Mouse (Mus musculus) ES-Bruce4 (cell line): ENCODE measurements at regions not wholly inside any gene's neighbourhood (a gene's known extent, or its start where the extent isn't known, plus 50 kb on each side); places are given as distances from the start of the nearest gene placed in this dataset.

Experiments
- CTCF ChIP-seq: IDR thresholded peaks from one replicate; pipeline ENCODE4 v1.8.1; 2011; ENCODE audit warnings: low read depth, low read length
- EP300 ChIP-seq: IDR thresholded peaks from 2 replicates; pipeline ENCODE4 v1.6.1; 2011; ENCODE audit warnings: low read depth, low read length; ENCODE audit not compliant: insufficient read depth
- POLR2A ChIP-seq: IDR thresholded peaks from one replicate; pipeline ENCODE4 v1.8.1; 2011; ENCODE audit warnings: low read length; ENCODE audit not compliant: insufficient read depth

DNA sequence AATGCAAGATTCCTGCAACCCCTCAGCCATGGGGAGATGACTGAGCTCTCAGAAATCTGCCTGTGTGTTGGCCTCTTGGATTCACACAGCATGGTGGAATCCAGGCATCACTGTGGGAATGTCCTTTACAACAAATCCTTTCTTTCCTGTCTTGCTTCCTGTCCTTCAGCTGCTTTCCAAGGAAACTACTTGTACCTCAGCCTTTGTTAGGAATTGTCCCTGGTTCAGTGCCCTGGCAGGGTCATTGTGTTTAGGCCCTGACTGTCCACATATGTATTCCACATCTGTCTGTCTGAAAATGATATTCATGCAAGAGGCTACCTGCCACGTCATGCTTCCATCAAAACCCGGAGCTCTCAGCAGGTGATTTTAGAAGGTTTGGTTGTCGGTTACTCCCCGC lies 129.9 kb downstream of the Lrrc30 start:
- no peak for TF ChIP-seq CTCF
- no peak for TF ChIP-seq POLR2A
- no peak for TF ChIP-seq EP300
